Mouse (Mus musculus) forebrain, embryonic 12.5 days (tissue): ENCODE data around the gene Sh3glb2. TPM values are rescaled to one million over a fixed set of nuclear protein-coding genes. Genes with fewer than 3 reads are reported as not detected.

Experiments used
- ATAC-seq: fragments of 200-750 bp; cut with Nextera tagmentation; 2 replicates; pipeline ENCODE4 v1.8.0; 2017; ENCODE audit warnings: moderate TSS enrichment; ENCODE audit not compliant: low FRiP score
- H3K27ac ChIP-seq: fragments of 300-500 bp; sonication (generic); 2 replicates; pipeline ENCODE4 v1.5.1; 2016; ENCODE audit warnings: mild to moderate bottlenecking
- H3K27me3 ChIP-seq: fragments of 300-500 bp; sonication (generic); 2 replicates; pipeline ENCODE4 v1.6.1; 2016; ENCODE audit warnings: mild to moderate bottlenecking
- H3K36me3 ChIP-seq: fragments of 300-500 bp; sonication (generic); replicated peaks from 2 replicates; pipeline ENCODE4 v1.6.1; 2016; ENCODE audit warnings: mild to moderate bottlenecking
- H3K4me1 ChIP-seq: fragments of 300-500 bp; sonication (generic); 2 replicates; pipeline ENCODE4 v1.6.1; 2016
- H3K4me2 ChIP-seq: fragments of 300-500 bp; sonication (generic); 2 replicates; pipeline ENCODE4 v1.6.1; 2016; ENCODE audit warnings: mild to moderate bottlenecking, moderate library complexity
- H3K4me3 ChIP-seq: fragments of 300-500 bp; sonication (generic); replicated peaks from 2 replicates; pipeline ENCODE4 v1.5.1; 2016; ENCODE audit warnings: mild to moderate bottlenecking
- H3K9ac ChIP-seq: fragments of 300-500 bp; sonication (generic); 2 replicates; pipeline ENCODE4 v1.6.1; 2016; ENCODE audit warnings: mild to moderate bottlenecking
- H3K9me3 ChIP-seq: fragments of 300-500 bp; sonication (generic); 2 replicates; pipeline ENCODE4 v1.6.1; 2016
- WGBS: fragments of 180-500 bp; shearing (Covaris S2); methylation state at CpG from one replicate; pipeline ENCODE4 v1.1.7; 2016; 5-methylcytosine and 5-hydroxymethylcytosine counted together
- polyA plus RNA-seq: library from polyadenylated mRNA; unstranded; fragments of >200 nt; fragmentation: Nextera tagmentation; extraction: Ambion mirVana; gene quantifications from 2 replicates; pipeline ENCODE4 v1.2.1, GENCODE M21; 2016

Gene Sh3glb2
- 99.8 and 110 TPM in 2 replicates for polyA plus RNA-seq

- Histone ChIP-seq H3K4me2 (peak within 1 kb of the TSS; percentile 92), H3K4me3 (peak within 1 kb of the TSS; percentile 75), H3K9ac (peak within 1 kb of the TSS; percentile 82), H3K9me3 (no peaks in the 10 kb centered on the region), H3K36me3 (peaks cover 13% of the 10 kb centered on the region), H3K27me3 (no peaks in the 10 kb centered on the region), H3K27ac (peak within 1 kb of the TSS; percentile 76), H3K4me1 (peaks cover 22% of the 10 kb centered on the region)
- peak; percentile 72 for ATAC-seq
- 3% methylated on average over 63 of the region's 73 CpGs for WGBS
These were observed at the start of gene Sh3glb2 for GRCm38 (mm10) chr2:30358533-30359531. Sh3glb2 (minus strand) TSS chr2:30359337.

- Histone ChIP-seq H3K27ac (no peak overlapping the region), H3K36me3 (peaks cover 67% of the 10 kb centered on the region), H3K4me2 (no peak overlapping the region), H3K9ac (no peak overlapping the region), H3K9me3 (no peaks in the 10 kb centered on the region), H3K27me3 (no peaks in the 10 kb centered on the region), H3K4me3 (no peak overlapping the region), H3K4me1 (peaks cover 2% of the 10 kb centered on the region)
- ATAC-seq = no peak
- 91% methylated on average over 8 of the region's 8 CpGs for WGBS
These were observed 49.4 kb upstream of the Sh3glb2 start for GRCm38 (mm10) chr2:30408452-30409100.

GRCm38 (mm10) chr2:30407778-30408177 lies 48.6 kb upstream of the Sh3glb2 start:
- Histone ChIP-seq H3K9me3 (no peaks in the 10 kb centered on the region), H3K4me1 (no peaks in the 10 kb centered on the region), H3K9ac (no peak overlapping the region), H3K27ac (no peak overlapping the region), H3K4me2 (no peak overlapping the region), H3K27me3 (no peaks in the 10 kb centered on the region), H3K4me3 (no peak overlapping the region), H3K36me3 (peaks cover 74% of the 10 kb centered on the region)
- ATAC-seq = no peak
- 93% methylated on average over 10 of the region's 10 CpGs for WGBS

GRCm38 (mm10) chr2:30407221-30407620 lies 48.1 kb upstream of the Sh3glb2 start:
- Histone ChIP-seq H3K9me3 (no peaks in the 10 kb centered on the region), H3K9ac (no peak overlapping the region), H3K27ac (no peak overlapping the region), H3K27me3 (no peaks in the 10 kb centered on the region), H3K4me3 (no peak overlapping the region), H3K4me1 (no peaks in the 10 kb centered on the region), H3K4me2 (no peak overlapping the region), H3K36me3 (peaks cover 80% of the 10 kb centered on the region)
- 91% methylated on average over 2 of the region's 2 CpGs for WGBS
- ATAC-seq = no peak

GRCm38 (mm10) chr2:30403870-30404269 lies 44.7 kb upstream of the Sh3glb2 start:
- 92% methylated on average over 1 of the region's 1 CpGs for WGBS
- Histone ChIP-seq H3K4me2 (no peak overlapping the region), H3K36me3 (peaks cover 80% of the 10 kb centered on the region), H3K4me1 (peaks cover 24% of the 10 kb centered on the region), H3K27me3 (no peaks in the 10 kb centered on the region), H3K4me3 (no peak overlapping the region), H3K9ac (no peak overlapping the region), H3K9me3 (no peaks in the 10 kb centered on the region), H3K27ac (no peak overlapping the region)
- no peak for ATAC-seq

- no peak overlapping the region for H3K27ac ChIP-seq
- 68% methylated on average over 2 of the region's 2 CpGs for WGBS
These were observed 43.7 kb upstream of the Sh3glb2 start for GRCm38 (mm10) chr2:30402843-30403242.

GRCm38 (mm10) chr2:30402351-30402826 lies 43.3 kb upstream of the Sh3glb2 start:
- 91% methylated on average over 9 of the region's 9 CpGs for WGBS
- H3K27me3 ChIP-seq = no peaks in the 10 kb centered on the region
- H3K9me3 ChIP-seq = no peaks in the 10 kb centered on the region
- no peak overlapping the region for H3K9ac ChIP-seq
- H3K4me3 ChIP-seq = no peak overlapping the region
- ATAC-seq = no peak
- H3K4me1 ChIP-seq = peaks cover 36% of the 10 kb centered on the region
- H3K27ac ChIP-seq = no peak overlapping the region
- H3K4me2 ChIP-seq = no peak overlapping the region
- H3K36me3 ChIP-seq = peaks cover 80% of the 10 kb centered on the region

More at GRCm38 (mm10) chr2:30402843-30403242, 43.7 kb upstream of the Sh3glb2 start:
- Histone ChIP-seq H3K27me3 (no peaks in the 10 kb centered on the region), H3K9me3 (no peaks in the 10 kb centered on the region), H3K4me3 (no peak overlapping the region), H3K4me2 (no peak overlapping the region), H3K9ac (no peak overlapping the region), H3K4me1 (peaks cover 34% of the 10 kb centered on the region), H3K36me3 (peaks cover 80% of the 10 kb centered on the region)
- no peak for ATAC-seq

GRCm38 (mm10) chr2:30401581-30401980 lies 42.4 kb upstream of the Sh3glb2 start:
- ATAC-seq = no peak
- Histone ChIP-seq H3K36me3 (peaks cover 80% of the 10 kb centered on the region), H3K4me2 (no peak overlapping the region), H3K27ac (no peak overlapping the region), H3K9ac (no peak overlapping the region), H3K27me3 (no peaks in the 10 kb centered on the region), H3K4me3 (no peak overlapping the region), H3K4me1 (peaks cover 36% of the 10 kb centered on the region), H3K9me3 (no peaks in the 10 kb centered on the region)
- 64% methylated on average over 1 of the region's 1 CpGs for WGBS

GRCm38 (mm10) chr2:30399191-30400171 lies 40.3 kb upstream of the Sh3glb2 start:
- WGBS = 22% methylated on average over 20 of the region's 20 CpGs
- H3K4me1 ChIP-seq = peaks cover 36% of the 10 kb centered on the region
- no peaks in the 10 kb centered on the region for H3K27me3 ChIP-seq
- peak; percentile 70 for ATAC-seq
- peaks cover 71% of the 10 kb centered on the region for H3K36me3 ChIP-seq
- H3K27ac ChIP-seq = peak overlapping the region; percentile 97
- H3K4me2 ChIP-seq = peak overlapping the region; percentile 19; the same call in 1 of the 2 replicates
- no peaks in the 10 kb centered on the region for H3K9me3 ChIP-seq
- peak overlapping the region; percentile 48 for H3K9ac ChIP-seq
- H3K4me3 ChIP-seq = no peak overlapping the region

GRCm38 (mm10) chr2:30397986-30398512 lies 38.9 kb upstream of the Sh3glb2 start:
- no peak for ATAC-seq
- no peak overlapping the region for H3K4me3 ChIP-seq
- 60% methylated on average over 10 of the region's 10 CpGs for WGBS
- H3K36me3 ChIP-seq = peaks cover 65% of the 10 kb centered on the region
- H3K4me1 ChIP-seq = peaks cover 49% of the 10 kb centered on the region
- no peak overlapping the region for H3K4me2 ChIP-seq
- H3K27me3 ChIP-seq = no peaks in the 10 kb centered on the region
- H3K9me3 ChIP-seq = no peaks in the 10 kb centered on the region
- peak overlapping the region; percentile 38; the same call in 1 of the 2 replicates for H3K9ac ChIP-seq
- H3K27ac ChIP-seq = no peak overlapping the region; the same call in 1 of the 2 replicates

GRCm38 (mm10) chr2:30396246-30396645 lies 37.1 kb upstream of the Sh3glb2 start:
- ATAC-seq = no peak
- Histone ChIP-seq H3K27ac (no peak overlapping the region), H3K36me3 (peaks cover 51% of the 10 kb centered on the region), H3K27me3 (no peaks in the 10 kb centered on the region), H3K4me1 (peaks cover 54% of the 10 kb centered on the region), H3K9me3 (no peaks in the 10 kb centered on the region), H3K4me3 (no peak overlapping the region), H3K4me2 (no peak overlapping the region), H3K9ac (no peak overlapping the region)
- WGBS = 93% methylated on average over 7 of the region's 7 CpGs
